Mouse (Mus musculus) bone marrow, adult 2 months (tissue): ENCODE results near the gene Fam229a.

ENCODE experiments used
- CTCF ChIP-seq: fragments of 200-500 bp; IDR thresholded peaks from 2 replicates; pipeline ENCODE4 v1.5.1; 2011; ENCODE audit warnings: low read length, control low read depth; ENCODE audit not compliant: control insufficient read depth, insufficient read depth
- POLR2A ChIP-seq: fragments of 200-500 bp; IDR thresholded peaks from 2 replicates; pipeline ENCODE4 v1.6.1; 2011; ENCODE audit warnings: low read depth, mild to moderate bottlenecking, control low read depth, low read length, borderline replicate concordance; ENCODE audit not compliant: control insufficient read depth

- no peak for TF ChIP-seq CTCF
- TF ChIP-seq POLR2A: no peak
These were observed 26.6 kb upstream of the Fam229a start for GRCm38 (mm10) chr4:129464286-129464815.
